Mouse (Mus musculus): Measurements from ENCODE around the gene Tmem182. TPM values are rescaled to one million over a fixed set of nuclear protein-coding genes. Genes with fewer than 3 reads are reported as not detected.

Tmem182 gene
- 0.06 and 0.09 TPM in 2 replicates for polyA plus RNA-seq (2015; fragmentation: Nextera tagmentation; extraction: Ambion mirVana)

GRCm38 (mm10) chr1:40805351-40805750 is at the start of gene Tmem182:
Tmem182 (plus strand) TSS chr1:40805601.
- H3K9ac ChIP-seq: no peak within 1 kb of the TSS
- H3K27ac ChIP-seq (replicated peaks): no peak within 1 kb of the TSS
- H3K4me2 ChIP-seq: no peak within 1 kb of the TSS
- no peaks in the 10 kb centered on the region for H3K9me3 ChIP-seq
- H3K4me3 ChIP-seq: no peak within 1 kb of the TSS
- H3K27me3 ChIP-seq: no peaks in the 10 kb centered on the region
- no peak for ATAC-seq (ENCODE audit: low FRiP score, low read depth)
- 72% methylated on average over 9 of the region's 9 CpGs for WGBS
- no peaks in the 10 kb centered on the region for H3K4me1 ChIP-seq (replicated peaks)
- no peaks in the 10 kb centered on the region for H3K36me3 ChIP-seq

DNA sequence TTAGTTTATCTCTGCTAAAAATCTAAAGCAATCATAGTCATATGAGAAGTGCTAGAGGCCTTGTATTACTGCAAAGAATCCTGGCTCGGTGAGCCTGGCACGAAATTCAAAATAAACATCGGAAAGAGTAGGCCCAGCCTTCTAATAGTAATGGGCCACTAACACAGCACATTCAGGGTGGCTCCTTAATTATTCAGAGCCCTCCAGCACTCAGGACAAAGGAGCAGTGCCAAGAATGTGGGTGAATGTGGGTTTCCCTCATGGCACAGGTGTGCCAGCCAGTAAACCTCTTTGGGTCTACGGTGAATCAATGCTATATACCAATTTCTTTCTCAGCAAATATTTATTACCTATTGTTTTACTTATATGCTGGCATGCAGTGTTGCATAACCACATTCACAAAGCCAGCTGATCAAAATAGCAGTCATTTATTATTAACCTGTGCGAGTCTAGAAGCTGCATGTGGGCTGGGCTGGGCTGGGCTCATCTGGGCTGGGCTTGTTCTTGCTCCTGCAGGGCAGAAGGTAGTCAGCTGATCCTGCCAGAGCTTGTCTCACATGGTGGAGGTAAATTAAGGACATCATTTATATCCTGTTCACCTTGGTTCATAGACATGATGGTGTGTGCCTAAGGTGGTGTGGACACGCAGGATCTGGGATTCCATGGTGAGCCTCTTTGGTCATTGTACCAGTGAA is 45.5 kb upstream of the Tmem182 start:
- no peak overlapping the region for H3K27ac ChIP-seq (replicated peaks)
- H3K9ac ChIP-seq: no peak overlapping the region
- H3K4me2 ChIP-seq: no peak overlapping the region
- H3K4me1 ChIP-seq (replicated peaks): no peaks in the 10 kb centered on the region
- no peak for ATAC-seq (ENCODE audit: low FRiP score, low read depth)
- H3K9me3 ChIP-seq: no peaks in the 10 kb centered on the region
- no peaks in the 10 kb centered on the region for H3K36me3 ChIP-seq
- WGBS: 88% methylated on average over 6 of the region's 6 CpGs
- H3K4me3 ChIP-seq: no peak overlapping the region
- H3K27me3 ChIP-seq: no peaks in the 10 kb centered on the region

- no peak for ATAC-seq (ENCODE audit: low FRiP score, low read depth)
- 63% methylated on average over 1 of the region's 1 CpGs for WGBS
- no peak overlapping the region for H3K9ac ChIP-seq
These were observed 41.4 kb upstream of the Tmem182 start for GRCm38 (mm10) chr1:40764042-40764441.

GRCm38 (mm10) chr1:40764701-40765275 is 40.6 kb upstream of the Tmem182 start:
- no peak for ATAC-seq (ENCODE audit: low FRiP score, low read depth)
- no peaks in the 10 kb centered on the region for H3K4me1 ChIP-seq (replicated peaks)
- H3K36me3 ChIP-seq: no peaks in the 10 kb centered on the region
- no peak overlapping the region for H3K9ac ChIP-seq
- H3K27me3 ChIP-seq: no peaks in the 10 kb centered on the region
- no peak overlapping the region for H3K4me3 ChIP-seq
- H3K9me3 ChIP-seq: no peaks in the 10 kb centered on the region
- no peak overlapping the region for H3K27ac ChIP-seq (replicated peaks)
- H3K4me2 ChIP-seq: no peak overlapping the region
- 91% methylated on average over 15 of the region's 15 CpGs for WGBS

More at GRCm38 (mm10) chr1:40764042-40764441, 41.4 kb upstream of the Tmem182 start:
- Histone ChIP-seq H3K4me1 (replicated peaks) (no peaks in the 10 kb centered on the region), H3K4me3 (no peak overlapping the region), H3K9me3 (no peaks in the 10 kb centered on the region), H3K27ac (replicated peaks) (no peak overlapping the region), H3K4me2 (no peak overlapping the region), H3K27me3 (no peaks in the 10 kb centered on the region), H3K36me3 (no peaks in the 10 kb centered on the region)

- Histone ChIP-seq H3K27ac (replicated peaks) (no peak overlapping the region), H3K27me3 (no peaks in the 10 kb centered on the region), H3K9me3 (no peaks in the 10 kb centered on the region), H3K9ac (no peak overlapping the region), H3K4me2 (no peak overlapping the region), H3K4me3 (no peak overlapping the region), H3K4me1 (replicated peaks) (no peaks in the 10 kb centered on the region), H3K36me3 (no peaks in the 10 kb centered on the region)
- WGBS: 85% methylated on average over 12 of the region's 12 CpGs
- no peak for ATAC-seq (ENCODE audit: low FRiP score, low read depth)
These were observed 39.9 kb upstream of the Tmem182 start for GRCm38 (mm10) chr1:40765521-40765920.

DNA sequence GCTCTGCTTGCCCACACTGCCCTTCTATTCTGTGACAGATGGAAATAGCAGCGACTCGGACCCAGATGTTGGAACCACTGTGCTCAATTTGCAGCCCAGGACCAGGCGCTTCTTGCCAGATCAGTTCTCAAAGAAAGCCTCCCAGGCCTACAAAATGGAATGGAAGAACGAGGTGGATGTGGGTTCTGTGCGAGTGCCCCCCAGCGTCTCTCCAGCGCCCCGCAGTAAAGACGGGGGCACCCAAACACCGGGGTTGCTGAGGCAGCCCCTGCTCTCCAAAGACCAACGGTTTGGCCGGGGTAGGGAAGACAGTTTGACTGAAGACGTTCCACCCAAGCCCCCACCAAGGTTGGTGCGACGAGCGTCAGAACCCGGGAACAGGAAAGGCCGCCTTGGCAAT is 37.8 kb upstream of the Tmem182 start:
- Histone ChIP-seq H3K4me1 (replicated peaks) (no peaks in the 10 kb centered on the region), H3K27ac (replicated peaks) (no peak overlapping the region), H3K36me3 (no peaks in the 10 kb centered on the region), H3K9me3 (no peaks in the 10 kb centered on the region), H3K9ac (no peak overlapping the region), H3K4me3 (no peak overlapping the region), H3K4me2 (no peak overlapping the region), H3K27me3 (no peaks in the 10 kb centered on the region)
- ATAC-seq (ENCODE audit: low FRiP score, low read depth): no peak
- 91% methylated on average over 18 of the region's 18 CpGs for WGBS

DNA sequence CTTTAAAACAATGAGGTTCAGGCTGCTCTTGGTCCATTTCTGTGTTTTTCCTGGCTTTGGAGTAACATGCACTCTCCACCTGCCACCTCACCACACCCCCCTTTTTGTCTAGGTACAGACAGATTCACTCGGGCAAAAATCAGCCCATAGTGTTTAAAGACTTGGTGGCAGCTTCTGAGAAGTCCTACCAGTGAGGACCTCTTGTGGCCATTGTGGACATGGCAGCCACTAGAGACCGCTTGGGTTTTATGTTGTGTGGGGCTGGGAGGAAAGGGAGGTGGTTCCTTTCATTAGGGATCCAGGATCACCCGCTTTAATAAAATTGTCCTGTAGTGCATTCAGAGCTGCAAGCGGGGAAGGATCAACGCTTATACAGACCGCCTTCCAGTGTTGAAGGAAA is 36.8 kb upstream of the Tmem182 start:
- Histone ChIP-seq H3K9me3 (no peaks in the 10 kb centered on the region), H3K4me1 (replicated peaks) (no peaks in the 10 kb centered on the region), H3K4me2 (no peak overlapping the region), H3K9ac (no peak overlapping the region), H3K27ac (replicated peaks) (no peak overlapping the region), H3K27me3 (no peaks in the 10 kb centered on the region), H3K4me3 (no peak overlapping the region), H3K36me3 (0 out of 2 replicates have a peak, but pooled peaks cover under 1% of the 10 kb centered on the region)
- ATAC-seq (ENCODE audit: low FRiP score, low read depth): no peak
- WGBS: 32% methylated on average over 6 of the region's 6 CpGs

GRCm38 (mm10) chr1:40769331-40769894 is 36.0 kb upstream of the Tmem182 start:
- no peak; the same call in 1 of the 2 replicates for ATAC-seq (ENCODE audit: low FRiP score, low read depth)
- H3K27me3 ChIP-seq: no peaks in the 10 kb centered on the region

DNA sequence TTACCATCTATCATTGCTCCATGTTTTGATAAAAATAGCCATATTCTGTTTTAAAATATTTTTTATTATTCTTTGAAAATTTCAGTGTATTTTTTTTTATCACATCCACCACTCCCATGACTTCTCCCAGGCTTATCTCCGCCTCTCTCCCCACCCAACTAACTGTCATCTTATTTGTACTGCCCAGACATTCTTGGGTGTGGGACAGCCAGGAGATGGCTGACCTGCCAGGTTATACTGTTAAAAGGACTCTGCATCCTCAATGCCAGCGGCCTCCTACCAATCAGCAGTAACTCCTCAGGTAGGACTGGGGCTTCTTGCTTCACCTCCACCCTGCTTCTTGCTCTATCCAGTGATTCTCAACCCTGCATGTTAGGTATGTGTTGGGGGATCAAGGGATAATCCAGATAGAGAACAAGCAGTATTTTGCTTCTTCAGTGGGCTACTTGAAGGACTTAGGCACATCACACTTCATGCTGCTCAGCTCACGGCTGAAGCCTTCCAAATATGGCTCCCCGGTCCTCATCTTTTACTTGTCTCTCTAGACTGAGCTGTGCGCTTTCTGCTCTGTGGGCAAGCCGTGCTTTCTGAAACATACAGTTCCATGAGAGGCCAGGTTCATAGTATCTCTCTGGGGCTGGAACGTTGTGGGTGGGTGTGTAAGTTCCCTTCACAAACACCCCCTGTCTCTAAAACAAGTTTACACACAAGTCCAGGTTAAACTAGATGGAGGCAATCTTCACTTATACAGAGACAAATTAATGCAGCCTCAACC is 34.0 kb upstream of the Tmem182 start:
- H3K27ac ChIP-seq (replicated peaks): no peak overlapping the region
- no peak overlapping the region for H3K4me2 ChIP-seq
- H3K4me1 ChIP-seq (replicated peaks): no peaks in the 10 kb centered on the region
- H3K27me3 ChIP-seq: no peaks in the 10 kb centered on the region
- no peak overlapping the region for H3K9ac ChIP-seq
- WGBS: 91% methylated on average over 7 of the region's 7 CpGs
- ATAC-seq (ENCODE audit: low FRiP score, low read depth): no peak
- no peak overlapping the region for H3K4me3 ChIP-seq
- H3K36me3 ChIP-seq: peaks cover 7% of the 10 kb centered on the region; the same call in 1 of the 2 replicates
- no peaks in the 10 kb centered on the region for H3K9me3 ChIP-seq

More at GRCm38 (mm10) chr1:40769331-40769894, 36.0 kb upstream of the Tmem182 start:
- Histone ChIP-seq H3K4me3 (no peak overlapping the region), H3K9ac (no peak overlapping the region), H3K9me3 (no peaks in the 10 kb centered on the region), H3K27ac (replicated peaks) (no peak overlapping the region), H3K4me1 (replicated peaks) (no peaks in the 10 kb centered on the region), H3K4me2 (no peak overlapping the region), H3K36me3 (peaks cover 4% of the 10 kb centered on the region; the same call in 1 of the 2 replicates)
- 47% methylated on average over 4 of the region's 4 CpGs for WGBS

GRCm38 (mm10) chr1:40773234-40773633 is 32.2 kb upstream of the Tmem182 start:
- no peak for ATAC-seq (ENCODE audit: low FRiP score, low read depth)
- Histone ChIP-seq H3K27ac (replicated peaks) (no peak overlapping the region), H3K4me1 (replicated peaks) (no peaks in the 10 kb centered on the region), H3K9me3 (no peaks in the 10 kb centered on the region), H3K4me2 (no peak overlapping the region), H3K27me3 (no peaks in the 10 kb centered on the region), H3K9ac (no peak overlapping the region), H3K4me3 (no peak overlapping the region), H3K36me3 (peaks cover 17% of the 10 kb centered on the region)
- 93% methylated on average over 5 of the region's 5 CpGs for WGBS

DNA sequence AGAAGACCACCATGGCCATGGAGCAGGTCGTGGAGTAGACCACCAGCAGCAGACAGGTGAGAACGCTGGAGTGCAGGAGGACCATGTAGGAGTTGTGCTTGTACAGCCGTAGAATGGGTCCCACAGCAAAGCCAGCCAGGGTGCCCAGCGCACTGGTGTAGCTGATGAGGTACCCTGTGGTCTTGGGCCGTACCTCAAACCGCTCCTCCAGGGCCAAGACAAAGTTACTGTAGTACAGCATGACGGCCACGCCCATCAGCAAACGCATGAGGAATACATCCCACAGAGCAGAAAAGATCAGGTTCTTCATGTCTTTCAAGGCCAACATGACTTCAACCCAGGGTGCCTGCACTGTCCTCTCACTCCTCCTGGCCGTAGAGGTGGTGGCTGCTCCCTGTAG is 31.4 kb upstream of the Tmem182 start:
- 95% methylated on average over 10 of the region's 10 CpGs for WGBS

DNA sequence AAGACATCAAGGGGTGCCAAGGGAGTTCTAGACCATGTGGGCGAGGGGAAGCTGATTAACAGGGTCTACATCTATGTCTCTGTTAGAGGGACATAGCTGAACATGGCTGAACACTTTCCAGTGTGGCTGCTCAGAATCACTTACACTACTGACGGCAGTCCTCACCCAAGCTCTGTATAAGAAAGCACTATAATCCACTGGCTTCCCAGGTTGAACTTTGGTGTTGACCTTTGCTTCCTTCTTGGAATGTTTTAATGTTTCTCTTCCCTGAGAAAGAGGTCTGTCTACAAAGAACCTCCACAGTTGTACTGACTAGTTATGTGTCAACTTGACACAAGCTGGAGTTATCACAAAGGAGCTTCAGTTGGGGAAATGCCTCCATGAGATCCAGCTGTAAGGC is 29.3 kb upstream of the Tmem182 start:
- Histone ChIP-seq H3K27ac (replicated peaks) (no peak overlapping the region), H3K4me1 (replicated peaks) (no peaks in the 10 kb centered on the region), H3K4me2 (no peak overlapping the region), H3K9me3 (peaks cover 8% of the 10 kb centered on the region; the same call in 1 of the 2 replicates), H3K27me3 (no peaks in the 10 kb centered on the region), H3K4me3 (no peak overlapping the region), H3K36me3 (peaks cover 41% of the 10 kb centered on the region), H3K9ac (no peak overlapping the region)
- ATAC-seq (ENCODE audit: low FRiP score, low read depth): no peak
- WGBS: 71% methylated on average over 2 of the region's 2 CpGs

More for the DNA sequence above, 31.4 kb upstream of the Tmem182 start:
- no peak overlapping the region for H3K27ac ChIP-seq (replicated peaks)
- H3K9ac ChIP-seq: no peak overlapping the region
- H3K4me2 ChIP-seq: no peak overlapping the region
- peaks cover 24% of the 10 kb centered on the region for H3K36me3 ChIP-seq
- peaks cover 5% of the 10 kb centered on the region; the same call in 1 of the 2 replicates for H3K9me3 ChIP-seq
- H3K27me3 ChIP-seq: no peaks in the 10 kb centered on the region
- H3K4me3 ChIP-seq: no peak overlapping the region
- ATAC-seq (ENCODE audit: low FRiP score, low read depth): no peak
- no peaks in the 10 kb centered on the region for H3K4me1 ChIP-seq (replicated peaks)
